8 mouse cellular contexts compared by ENCODE assay signal in genomic region chr15:77970470-77971292, GRCm38 (mm10). TPM values are rescaled to one million over a fixed set of nuclear protein-coding genes. Genes with fewer than 3 reads are reported as not detected.
DNase-seq lines count a peak whose midpoint lies in the region; ATAC-seq lines count a peak whose summit lies in the region.

Gene Eif3d, minus strand, starts transcription at chr15:77970813.

- H3K36me3 ChIP-seq in hindbrain, embryonic 12.5 days, result peaks cover 31% of the 10 kb centered on the region

- H3K27ac ChIP-seq in hindbrain, embryonic 12.5 days, result peak within 1 kb of the TSS; percentile 98

- peak within 1 kb of the TSS; percentile 97 for H3K9ac ChIP-seq in hindbrain, embryonic 12.5 days

- no peaks in the 10 kb centered on the region for H3K9me3 ChIP-seq in hindbrain, embryonic 12.5 days (replicated peaks)

- ATAC-seq in hindbrain, embryonic 12.5 days (ENCODE audit: low FRiP score), result peak; percentile 89

- H3K4me2 ChIP-seq in hindbrain, embryonic 12.5 days (replicated peaks), result peak within 1 kb of the TSS; percentile 96

- peak within 1 kb of the TSS; percentile 96 for H3K4me3 ChIP-seq in hindbrain, embryonic 12.5 days

- H3K4me1 ChIP-seq in hindbrain, embryonic 12.5 days, result peaks cover 20% of the 10 kb centered on the region

- DNase-seq in NIH3T3 (ENCODE audit: low read depth), result peak; percentile 98
- DNase-seq in cerebellum, postnatal 10 days, result peak; percentile 99
- peak; percentile 97 to 98 for DNase-seq in frontal cortex, postnatal 10 days (ENCODE audit: low spot score in 2 of 2)
- peak; percentile 99 to 100 for DNase-seq in layer of hippocampus, postnatal 14 days (ENCODE audit: low spot score in 2 of 2)
- peak; percentile 98 for DNase-seq in lung, postnatal 14 days
- DNase-seq in retina, adult 2 months (ENCODE audit: low read depth, low spot score), result peak; percentile 84
- DNase-seq in thymus, postnatal 36 days, result peak; percentile 96 to 97

- WGBS in hindbrain, embryonic 12.5 days, result under 1% methylated on average over 72 of the region's 72 CpGs

- peaks cover 3% of the 10 kb centered on the region; the same call in 1 of the 2 replicates for H3K27me3 ChIP-seq in hindbrain, embryonic 12.5 days

RNA-seq across cellular contexts. Expression of gene Eif3d, which starts in this region (rescaled TPM):
- polyA plus RNA-seq in hindbrain, embryonic 12.5 days (2016; fragmentation: Nextera tagmentation; extraction: Ambion mirVana), result 194 and 202 TPM in 2 replicates
- total RNA-seq in layer of hippocampus, postnatal 14 days (2021), result 100 to 1,000 TPM in 1 of 2 experiments, 10 to 100 TPM in 1; 99.5 to 100 TPM

Comparison
In these comparisons a context has a peak if more than half of its experiments do, and no peak if none do; other contexts are left out.
1. Peak in every context shown above with its lines: DNase-seq, ATAC-seq, H3K4me3 ChIP-seq and H3K27ac ChIP-seq.